Mouse (Mus musculus) limb, embryonic 14.5 days (tissue): ENCODE measurements around the gene Miox. TPM values are rescaled to one million over a fixed set of nuclear protein-coding genes. Genes with fewer than 3 reads are reported as not detected.
A peak's percentile ranks its signal among the peaks of the same experiment; 100 is the strongest.

ENCODE experiments used
- ATAC-seq: fragments of 200-750 bp; cut with Nextera tagmentation; 2 replicates; pipeline ENCODE4 v1.8.0; 2017; ENCODE audit warnings: low read depth, moderate number of reproducible peaks, moderate TSS enrichment; ENCODE audit not compliant: low FRiP score
- DNase-seq: peaks from one replicate; pipeline ENCODE4 v3.0.0-alpha.2; 2015; ENCODE audit warnings: low spot score
- H3K27ac ChIP-seq: fragments of 300-500 bp; sonication (generic); replicated peaks from 2 replicates; pipeline ENCODE4 v1.5.1; 2014; ENCODE audit warnings: low read depth, mild to moderate bottlenecking, low read length, moderate library complexity, mixed read lengths
- H3K27me3 ChIP-seq: fragments of 300-500 bp; sonication (generic); 2 replicates; pipeline ENCODE4 v1.6.1; 2014; ENCODE audit warnings: low read length, mixed read lengths; ENCODE audit not compliant: control insufficient read depth, insufficient read depth
- H3K36me3 ChIP-seq: fragments of 300-500 bp; sonication (generic); 2 replicates; pipeline ENCODE4 v1.6.1; 2014; ENCODE audit warnings: mild to moderate bottlenecking, low read length, moderate library complexity, mixed read lengths; ENCODE audit not compliant: control insufficient read depth, insufficient read depth
- H3K4me1 ChIP-seq: fragments of 300-500 bp; sonication (generic); 2 replicates; pipeline ENCODE4 v1.6.1; 2014; ENCODE audit warnings: antibody characterized with exemption, low read length, mixed read lengths; ENCODE audit not compliant: control insufficient read depth, insufficient read depth
- H3K4me2 ChIP-seq: fragments of 300-500 bp; sonication (generic); replicated peaks from 2 replicates; pipeline ENCODE4 v1.6.1; 2014; ENCODE audit warnings: low read depth, mild to moderate bottlenecking, low read length, moderate library complexity; ENCODE audit not compliant: severe bottlenecking
- H3K4me3 ChIP-seq: fragments of 300-500 bp; sonication (generic); replicated peaks from 2 replicates; pipeline ENCODE4 v1.5.1; 2014; ENCODE audit warnings: low read length
- H3K9ac ChIP-seq: fragments of 300-500 bp; sonication (generic); 2 replicates; pipeline ENCODE4 v1.6.1; 2014; ENCODE audit warnings: mild to moderate bottlenecking, low read depth, low read length, moderate library complexity; ENCODE audit not compliant: severe bottlenecking
- H3K9me3 ChIP-seq: fragments of 300-500 bp; sonication (generic); 2 replicates; pipeline ENCODE4 v1.6.1; 2016; ENCODE audit warnings: low read length; ENCODE audit not compliant: control insufficient read depth
- POLR2A ChIP-seq: fragments of 200-500 bp; IDR thresholded peaks from 2 replicates; pipeline ENCODE4 v1.8.0; 2012; ENCODE audit warnings: inconsistent platforms, mild to moderate bottlenecking, moderate library complexity, borderline replicate concordance; ENCODE audit not compliant: insufficient read depth, insufficient read length; ENCODE audit errors: extremely low read depth
- WGBS: fragments of 180-500 bp; shearing (Covaris S2); extraction: QIAGEN DNeasy Blood & Tissue Kit; methylation state at CpG from one replicate; pipeline ENCODE4 v1.1.7; 2014; 5-methylcytosine and 5-hydroxymethylcytosine counted together
- polyA plus RNA-seq, 2 experiments: library from polyadenylated mRNA; depleted of rRNA in 1 of 2; stranded (reverse) in 1 of 2; unstranded in 1 of 2; fragments of >200 nt; fragmentation: Nextera tagmentation in 1 of 2; extraction: Ambion mirVana in 1 of 2; gene quantifications; 2 replicates each; pipeline versions ENCODE4 v1.2.1 to v1.2.3; 2012 to 2014

Miox gene
- polyA plus RNA-seq, 2 experiments: not detected

GRCm38 (mm10) chr15:89315190-89315731, 18.9 kb upstream of the Miox start, which contains the start of gene Sbf1:
Sbf1 (minus strand) TSS chr15:89315311.
- ATAC-seq: peak; percentile 100
- Histone ChIP-seq H3K27me3 (no peaks in the 10 kb centered on the region), H3K9ac (peak within 1 kb of the TSS; percentile 83), H3K27ac (0 out of 2 replicates have a peak within 1 kb of the TSS, but pooled peaks have one; percentile 33), H3K4me1 (peaks cover 9% of the 10 kb centered on the region), H3K4me3 (peak within 1 kb of the TSS; percentile 98), H3K36me3 (no peaks in the 10 kb centered on the region), H3K9me3 (no peaks in the 10 kb centered on the region), H3K4me2 (peak within 1 kb of the TSS; percentile 84)
- TF ChIP-seq POLR2A: peak; percentile 77; the same call in 1 of the 2 replicates
- 1% methylated on average over 35 of the region's 37 CpGs for WGBS
- peak; percentile 97 for DNase-seq

DNA sequence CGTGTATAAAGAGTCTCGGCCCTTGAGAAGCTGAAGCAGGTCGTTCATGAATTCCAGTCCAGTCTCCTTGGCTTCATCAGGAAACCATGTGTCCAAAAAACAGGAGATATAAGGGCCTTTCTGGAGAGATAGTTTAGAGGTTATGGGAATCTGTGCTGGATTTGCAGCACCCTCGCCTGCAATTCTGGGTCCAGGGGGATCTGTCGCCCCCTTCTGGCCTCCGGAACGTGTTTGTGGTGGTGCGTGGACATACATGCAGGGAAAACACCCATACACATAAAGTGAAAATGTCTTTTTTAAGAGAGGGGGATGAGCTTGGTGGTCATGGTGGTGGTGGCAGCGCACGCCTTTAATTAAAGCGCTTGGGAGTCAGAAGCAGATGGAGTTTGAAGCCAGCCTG, 18.1 kb upstream of the Miox start:
- WGBS: 68% methylated on average over 11 of the region's 11 CpGs
- no peaks in the 10 kb centered on the region for H3K36me3 ChIP-seq
- no peak overlapping the region for H3K4me2 ChIP-seq
- no peaks in the 10 kb centered on the region for H3K27me3 ChIP-seq
- H3K9me3 ChIP-seq: no peaks in the 10 kb centered on the region
- DNase-seq (no peak), ATAC-seq (no peak)
- no peak for TF ChIP-seq POLR2A
- peaks cover 9% of the 10 kb centered on the region for H3K4me1 ChIP-seq
- H3K9ac ChIP-seq: no peak overlapping the region
- no peak overlapping the region for H3K4me3 ChIP-seq
- H3K27ac ChIP-seq: no peak overlapping the region

- peaks cover 7% of the 10 kb centered on the region; the same call in 1 of the 2 replicates for H3K4me1 ChIP-seq
- no peak for DNase-seq
- no peak for TF ChIP-seq POLR2A
- no peak overlapping the region for H3K4me2 ChIP-seq
- H3K9me3 ChIP-seq: no peaks in the 10 kb centered on the region
- H3K27ac ChIP-seq: no peak overlapping the region
- no peak overlapping the region for H3K9ac ChIP-seq
- no peaks in the 10 kb centered on the region for H3K36me3 ChIP-seq
- H3K4me3 ChIP-seq: no peak overlapping the region
- no peak for ATAC-seq
- WGBS: 86% methylated on average over 8 of the region's 8 CpGs
- no peaks in the 10 kb centered on the region for H3K27me3 ChIP-seq
Measured at GRCm38 (mm10) chr15:89321264-89321663, 12.9 kb upstream of the Miox start.

DNA sequence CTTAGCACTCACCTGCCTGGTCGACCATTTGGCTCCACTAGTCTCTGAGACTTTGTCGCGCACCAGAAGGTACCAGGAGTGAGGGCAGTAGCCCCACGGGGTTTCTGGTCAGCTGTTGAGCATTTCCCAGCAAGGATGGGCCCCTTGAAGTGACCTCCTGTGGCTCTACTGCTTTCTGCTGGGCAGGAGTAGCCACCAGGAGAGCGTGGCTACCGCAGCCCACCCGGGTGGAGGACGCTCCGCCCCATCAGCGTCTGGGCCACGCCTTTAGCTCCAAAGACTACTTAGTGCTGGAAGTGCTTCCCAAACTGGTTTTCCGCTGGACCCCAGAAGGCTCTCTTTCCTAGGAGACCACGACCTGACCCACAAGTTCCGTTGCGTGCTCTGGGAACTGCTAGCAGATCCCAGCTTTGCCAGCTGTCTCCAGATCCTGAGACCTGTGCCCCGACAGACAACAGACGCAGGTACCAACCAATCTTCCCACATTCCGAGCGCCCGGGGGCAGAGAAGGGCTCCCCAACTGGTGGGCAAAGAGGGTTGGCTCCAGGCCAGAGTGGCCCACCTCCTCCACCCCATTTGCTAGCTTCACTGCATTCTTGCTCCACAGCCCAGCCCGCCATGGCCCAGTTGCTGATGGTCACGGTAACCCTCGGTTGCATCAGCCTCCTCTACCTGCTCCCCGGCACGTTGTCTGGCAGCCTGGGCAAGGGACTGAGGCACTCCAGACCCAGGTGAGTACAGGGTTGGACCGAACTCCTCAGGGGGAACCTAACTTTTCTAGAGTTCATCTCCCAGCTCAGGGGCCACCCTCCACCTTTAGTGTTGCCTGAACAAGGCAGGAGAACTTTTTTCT, 11.3 kb upstream of the Miox start, which contains the start of gene Adm2:
Gene Adm2, plus strand, starts transcription at position 51 of the 853 bp plus-strand sequence.
- H3K36me3 ChIP-seq: no peaks in the 10 kb centered on the region
- no peaks in the 10 kb centered on the region for H3K9me3 ChIP-seq
- no peak for ATAC-seq
- TF ChIP-seq POLR2A: no peak
- peak within 1 kb of the TSS; percentile 41 for H3K4me2 ChIP-seq
- H3K27me3 ChIP-seq: no peaks in the 10 kb centered on the region
- WGBS: 4% methylated on average over 26 of the region's 26 CpGs
- peak within 1 kb of the TSS; percentile 29; the same call in 1 of the 2 replicates for H3K9ac ChIP-seq
- H3K27ac ChIP-seq: no peak within 1 kb of the TSS
- H3K4me3 ChIP-seq: peak within 1 kb of the TSS; percentile 21
- peaks cover 7% of the 10 kb centered on the region; the same call in 1 of the 2 replicates for H3K4me1 ChIP-seq
- no peak for DNase-seq

DNA sequence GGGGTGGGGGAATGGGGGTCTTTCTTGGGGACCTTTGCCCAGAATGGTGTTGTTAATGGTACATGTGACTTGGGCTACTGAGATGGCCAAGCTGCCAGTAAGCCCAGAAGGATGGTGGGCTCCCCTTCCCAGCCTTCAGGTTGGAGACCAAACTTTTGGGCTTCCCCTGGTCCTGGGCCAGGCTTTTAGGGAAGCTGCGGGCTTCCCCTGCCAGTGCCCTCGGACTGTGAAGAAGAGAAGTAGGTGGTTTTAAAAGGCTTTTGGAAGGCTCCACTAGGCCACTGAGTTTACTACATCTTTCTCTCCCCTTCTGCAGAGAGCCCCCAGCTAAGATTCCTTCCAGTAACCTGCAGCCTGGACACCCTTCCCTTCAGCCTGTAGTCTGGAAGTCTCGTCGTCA, 10.5 kb upstream of the Miox start:
- Histone ChIP-seq H3K27ac (no peak overlapping the region), H3K36me3 (no peaks in the 10 kb centered on the region), H3K4me1 (peaks cover 7% of the 10 kb centered on the region; the same call in 1 of the 2 replicates), H3K27me3 (no peaks in the 10 kb centered on the region), H3K4me3 (no peak overlapping the region), H3K9ac (no peak overlapping the region), H3K4me2 (no peak overlapping the region), H3K9me3 (no peaks in the 10 kb centered on the region)
- TF ChIP-seq POLR2A: no peak
- DNase-seq (no peak), ATAC-seq (no peak)
- WGBS: 86% methylated on average over 4 of the region's 4 CpGs
